In the genomic region with DNA sequence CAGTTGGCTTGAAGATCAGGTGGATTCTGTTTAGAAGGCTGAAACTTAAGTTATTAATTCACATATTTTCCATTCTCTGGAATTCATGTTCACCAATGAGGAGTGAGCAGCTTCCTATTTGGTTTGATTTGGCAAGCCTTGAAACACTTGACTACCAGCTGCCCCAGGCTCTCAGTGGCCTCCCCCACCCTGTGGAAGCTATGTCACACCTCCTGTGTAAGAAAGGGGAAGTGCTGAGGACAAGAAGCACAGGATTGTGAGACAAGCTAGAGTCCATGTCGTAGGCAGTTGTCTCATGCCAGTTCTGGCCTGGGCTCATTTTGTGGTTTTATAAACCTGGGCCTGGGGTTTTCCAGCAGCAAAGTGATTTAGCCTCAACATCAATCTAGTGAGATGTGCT, we compare ENCODE assay signal across 12 mouse cellular contexts. TPM values are rescaled to one million over a fixed set of nuclear protein-coding genes. Genes with fewer than 3 reads are reported as not detected.
A peak's percentile ranks its signal among the peaks of the same experiment; 100 is the strongest.
DNase-seq lines count a peak whose midpoint lies in the region; ATAC-seq and TF ChIP-seq lines count a peak whose summit lies in the region.
"Had no signal": no experiment of that assay in that cellular context is flagged by ENCODE, and none has a peak within 500 bp of the region (broad histone marks: within the 10 kb centered on the region; RNA-seq: fewer than 3 reads in every experiment).

No protein-coding gene starts in this region.

- no peak for TF ChIP-seq POLR2A in lung, adult 2 months (IDR thresholded peaks at IDR 0.05; ENCODE audit: borderline replicate concordance, extremely low read depth, low read depth, low read length)

- peaks cover 10% of the 10 kb centered on the region; the same call in 1 of the 2 replicates for H3K36me3 ChIP-seq in midbrain, embryonic 15.5 days (replicated peaks)
- peaks cover 20% of the 10 kb centered on the region for H3K36me3 ChIP-seq in hindbrain, postnatal 0 days (ENCODE audit: insufficient read depth, low read length)

- peak; percentile 17 for DNase-seq in kidney, adult 11 months
- DNase-seq in kidney, postnatal 4 days: no peak
- DNase-seq in adipocyte (ENCODE audit: low spot score): peak; percentile 21
- peak; percentile 37 for DNase-seq in lung, adult 2 months
- peak; percentile 20 for DNase-seq in skeletal muscle tissue, adult 2 months (ENCODE audit: low read depth, low spot score)
- DNase-seq in frontal cortex, postnatal 14 days (ENCODE audit: low spot score in 2 of 2): no peak
- DNase-seq in hindbrain, postnatal 0 days (ENCODE audit: low spot score): no peak
- DNase-seq: cerebellum, adult 18-20 months had no signal

- no peak for ATAC-seq in midbrain, embryonic 15.5 days (replicated peaks)
- no peak for ATAC-seq in hindbrain, postnatal 0 days

- no peak for TF ChIP-seq CTCF in lung, adult 2 months (IDR thresholded peaks at IDR 0.05; ENCODE audit: insufficient read depth, low read length)
- TF ChIP-seq CTCF in hindbrain, postnatal 0 days (IDR thresholded peaks at IDR 0.05; ENCODE audit: low read depth): no peak

- H3K4me2 ChIP-seq in midbrain, embryonic 15.5 days: no peak overlapping the region
- no peak overlapping the region for H3K4me2 ChIP-seq in hindbrain, postnatal 0 days (ENCODE audit: low read depth, low read length)
- H3K4me2 ChIP-seq: limb, embryonic 12.5 days had no signal

- peaks cover 9% of the 10 kb centered on the region; the same call in 1 of the 2 replicates for H3K4me1 ChIP-seq in lung, adult 2 months (ENCODE audit: control insufficient read depth, insufficient read depth, low read length)
- H3K4me1 ChIP-seq in midbrain, embryonic 15.5 days: peaks cover 16% of the 10 kb centered on the region
- peaks cover 10% of the 10 kb centered on the region; the same call in 1 of the 2 replicates for H3K4me1 ChIP-seq in hindbrain, postnatal 0 days (ENCODE audit: insufficient read depth, low read length)

- H3K27ac ChIP-seq in midbrain, embryonic 15.5 days: no peak overlapping the region
- no peak overlapping the region for H3K27ac ChIP-seq in hindbrain, postnatal 0 days
- H3K27ac ChIP-seq: kidney, postnatal 0 days; limb, embryonic 12.5 days; neural tube, embryonic 12.5 days had no signal

- no peak overlapping the region for H3K9ac ChIP-seq in midbrain, embryonic 15.5 days
- H3K9ac ChIP-seq in hindbrain, postnatal 0 days (replicated peaks; ENCODE audit: low read length): no peak overlapping the region
- H3K9ac ChIP-seq: limb, embryonic 12.5 days; neural tube, embryonic 12.5 days had no signal

- no peaks in the 10 kb centered on the region for H3K9me3 ChIP-seq in midbrain, embryonic 15.5 days
- H3K9me3 ChIP-seq in hindbrain, postnatal 0 days (ENCODE audit: low read length): no peaks in the 10 kb centered on the region
- H3K9me3 ChIP-seq: limb, embryonic 12.5 days; neural tube, embryonic 12.5 days had no signal

- H3K4me3 ChIP-seq in lung, adult 2 months (replicated peaks; ENCODE audit: extremely low read depth, low read depth, low read length): no peak overlapping the region
- H3K4me3 ChIP-seq in midbrain, embryonic 15.5 days: no peak overlapping the region
- H3K4me3 ChIP-seq in hindbrain, postnatal 0 days (ENCODE audit: low read length): no peak overlapping the region
- H3K4me3 ChIP-seq: limb, embryonic 12.5 days; neural tube, embryonic 12.5 days had no signal

- H3K27me3 ChIP-seq in midbrain, embryonic 15.5 days (replicated peaks): no peaks in the 10 kb centered on the region
- H3K27me3 ChIP-seq in hindbrain, postnatal 0 days (ENCODE audit: insufficient read depth, low read length): no peaks in the 10 kb centered on the region
- H3K27me3 ChIP-seq: limb, embryonic 12.5 days; neural tube, embryonic 12.5 days had no signal

- 36% methylated on average over 1 of the region's 1 CpGs for WGBS in lung, adult 2 months
- 93% methylated on average over 1 of the region's 1 CpGs for WGBS in midbrain, embryonic 15.5 days
- WGBS in hindbrain, postnatal 0 days: 88% methylated on average over 1 of the region's 1 CpGs

RNA-seq across cellular contexts. Expression of gene Nub1, which starts 2.4 kb away (rescaled TPM):
- 49.0 and 59.9 TPM in 2 replicates for polyA plus RNA-seq in lung, adult 2 months (2012; rRNA removed)
- polyA plus RNA-seq in midbrain, embryonic 15.5 days (2015; fragmentation: Nextera tagmentation; extraction: Ambion mirVana): 47.5 and 48.7 TPM in 2 replicates
- 33.8 and 37.1 TPM in 2 replicates for total RNA-seq in hindbrain, postnatal 0 days (2014; rRNA removed)
- 40.5 and 42.5 TPM in 2 replicates for polyA plus RNA-seq in hindbrain, postnatal 0 days (2015; fragmentation: Nextera tagmentation; extraction: Ambion mirVana)

RNA-seq across cellular contexts. Expression of gene Wdr86, which starts 42.8 kb away (rescaled TPM):
- 2.6 and 3.4 TPM in 2 replicates for polyA plus RNA-seq in lung, adult 2 months (2012; rRNA removed)
- 6.7 and 8.6 TPM in 2 replicates for polyA plus RNA-seq in midbrain, embryonic 15.5 days (2015; fragmentation: Nextera tagmentation; extraction: Ambion mirVana)
- 15.4 and 16.0 TPM in 2 replicates for total RNA-seq in hindbrain, postnatal 0 days (2014; rRNA removed)
- polyA plus RNA-seq in hindbrain, postnatal 0 days (2015; fragmentation: Nextera tagmentation; extraction: Ambion mirVana): 7.8 and 8.0 TPM in 2 replicates

Comparison
In these comparisons a context has a peak if more than half of its experiments do, and no peak if none do; other contexts are left out.
1. DNase-seq: peak in kidney, adult 11 months (single experiment), adipocyte (single experiment), lung, adult 2 months (single experiment) and skeletal muscle tissue, adult 2 months (single experiment); none in kidney, postnatal 4 days (0 of 2), frontal cortex, postnatal 14 days (0 of 2) and hindbrain, postnatal 0 days (single experiment).